Mouse (Mus musculus): ENCODE measurements around the gene Apoc1.

- TF ChIP-seq POLR2A (IDR thresholded peaks at IDR 0.05; ENCODE audit: borderline replicate concordance, insufficient read depth, low read length) = no peak
- TF ChIP-seq CTCF (IDR thresholded peaks at IDR 0.05; ENCODE audit: borderline replicate concordance, insufficient read depth, low read depth, low read length) = no peak
Measured at GRCm38 (mm10) chr7:19734178-19734666, 41.8 kb upstream of the Apoc1 start.

All from cerebellum, adult 2 months (tissue).